Mouse (Mus musculus) CD4-positive naive resting alpha-beta T cell, adult 57 days (primary cell): ENCODE results near the gene Col6a6. TPM values are rescaled to one million over a fixed set of nuclear protein-coding genes. Genes with fewer than 3 reads are reported as not detected.

Experiments used
- total RNA-seq: library from RNA; stranded (reverse); gene quantifications from one replicate; pipeline ENCODE4 v1.2.4, GENCODE M21; 2023

Gene Col6a6
- 1.5 TPM for total RNA-seq

DNA sequence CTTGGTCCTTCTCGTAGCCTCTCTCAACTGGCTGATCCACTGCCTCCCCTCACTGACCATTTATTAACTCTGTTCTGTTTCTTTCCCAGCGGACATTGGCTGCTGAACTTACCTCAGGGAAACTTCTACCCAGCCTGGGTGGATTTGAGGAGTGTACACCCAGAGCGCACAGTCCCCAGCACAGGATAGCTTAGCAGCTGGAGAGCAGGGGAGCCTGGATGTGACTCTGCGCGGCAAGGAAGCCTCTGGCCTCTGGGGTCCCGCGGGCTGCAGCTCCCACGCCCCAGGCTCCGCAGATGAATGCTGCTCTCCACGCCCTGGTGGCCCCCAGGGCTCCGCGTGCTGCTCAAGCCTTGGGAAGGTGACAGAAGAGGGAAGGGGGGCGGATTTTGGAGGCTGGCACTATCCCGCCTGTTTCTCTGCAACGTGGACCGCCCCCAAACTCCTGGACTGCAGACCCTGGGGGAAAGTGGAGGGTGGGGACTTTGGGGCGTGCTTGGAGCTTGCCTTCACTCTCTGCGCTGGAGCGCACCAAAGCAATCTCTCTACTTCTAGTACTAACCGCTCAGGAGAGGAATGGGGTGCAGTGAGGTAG lies at the start of gene Col6a6:
Col6a6 (minus strand) TSS at position 370 of the 595 bp plus-strand sequence.

DNA sequence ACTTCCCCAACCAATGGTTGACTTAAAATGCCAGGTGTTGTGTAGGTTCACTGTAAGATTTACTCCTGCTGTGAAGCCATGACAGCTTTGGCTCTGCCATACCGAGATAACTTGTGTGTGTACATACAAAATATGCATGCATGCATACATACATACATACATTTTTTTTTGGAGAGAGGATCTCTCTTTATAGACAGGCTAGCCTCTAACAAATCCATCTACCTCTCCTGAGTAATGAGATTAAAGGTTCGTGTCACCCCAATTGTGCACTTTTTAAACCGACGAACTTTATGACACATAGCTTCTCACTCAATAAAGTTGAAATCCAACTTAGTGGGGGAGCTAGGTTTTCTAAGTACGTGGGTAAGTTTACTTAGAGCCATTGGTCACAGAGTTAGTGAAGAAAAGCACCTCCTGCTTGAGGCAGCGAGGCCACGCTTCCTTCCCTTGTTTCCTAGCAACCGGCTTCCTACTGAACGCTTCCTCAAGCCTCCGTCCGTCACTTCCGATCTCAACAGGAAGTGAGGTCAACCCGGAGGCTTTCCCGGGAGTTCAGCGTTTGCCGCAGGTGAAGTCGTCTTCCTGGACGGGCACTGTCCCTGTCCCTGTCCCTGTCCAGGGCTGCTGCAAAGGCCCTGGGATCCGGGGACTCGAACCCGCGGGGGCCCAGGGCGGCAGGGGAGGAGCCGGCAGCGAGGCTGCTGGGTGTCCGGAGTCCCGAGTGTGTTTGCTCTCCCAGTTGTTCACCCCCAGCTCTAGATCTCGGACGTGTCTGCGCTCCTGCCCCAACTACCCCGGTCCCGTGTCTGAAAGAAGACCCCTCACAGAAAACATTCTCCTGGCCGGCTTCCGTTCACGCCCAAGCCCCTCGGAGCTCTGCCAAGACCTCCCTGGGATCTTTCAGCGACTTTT lies 185.2 kb downstream of the Col6a6 start, which contains the start of gene Pik3r4:
Pik3r4 (plus strand) TSS at position 519 of the 912 bp plus-strand sequence.

Other genes starting within 250 kb of the Col6a6 start
- 51.8 TPM for gene Pik3r4, start 185.2 kb downstream of the Col6a6 start, total RNA-seq
- 0.44 TPM for gene Col6a5, start 132.5 kb upstream of the Col6a6 start, total RNA-seq